Mouse (Mus musculus) embryonic facial prominence, embryonic 14.5 days (tissue): ENCODE measurements at regions not wholly inside any gene's neighbourhood (a gene's known extent, or its start where the extent isn't known, plus 50 kb on each side); places are given as distances from the start of the nearest gene placed in this dataset.
A peak's percentile ranks its signal among the peaks of the same experiment; 100 is the strongest.

Source experiments
- ATAC-seq: fragments of 200-750 bp; cut with Nextera tagmentation; 2 replicates; pipeline ENCODE4 v1.8.0; 2017; ENCODE audit warnings: low read depth, moderate number of reproducible peaks, moderate TSS enrichment
- DNase-seq: peaks from one replicate; pipeline ENCODE4 v3.0.0-alpha.2; 2015; ENCODE audit warnings: low spot score
- H3K27ac ChIP-seq: fragments of 300-500 bp; sonication (generic); replicated peaks from 2 replicates; pipeline ENCODE4 v1.5.1; 2014; ENCODE audit warnings: low read depth, mild to moderate bottlenecking, low read length, moderate library complexity
- H3K27me3 ChIP-seq: fragments of 300-500 bp; sonication (generic); replicated peaks from 2 replicates; pipeline ENCODE4 v1.6.1; 2014; ENCODE audit warnings: low read length; ENCODE audit not compliant: control insufficient read depth, insufficient read depth
- H3K36me3 ChIP-seq: fragments of 300-500 bp; sonication (generic); 2 replicates; pipeline ENCODE4 v1.6.1; 2014; ENCODE audit warnings: low read length, mixed read lengths; ENCODE audit not compliant: control insufficient read depth, insufficient read depth
- H3K4me1 ChIP-seq: fragments of 300-500 bp; sonication (generic); 2 replicates; pipeline ENCODE4 v1.6.1; 2014; ENCODE audit warnings: antibody characterized with exemption, low read length; ENCODE audit not compliant: control insufficient read depth, insufficient read depth
- H3K4me2 ChIP-seq: fragments of 300-500 bp; sonication (generic); 2 replicates; pipeline ENCODE4 v1.6.1; 2014; ENCODE audit warnings: low read depth, mild to moderate bottlenecking, low read length, moderate library complexity, mixed read lengths
- H3K4me3 ChIP-seq: fragments of 300-500 bp; sonication (generic); 2 replicates; pipeline ENCODE4 v1.5.1; 2014; ENCODE audit warnings: low read depth, mild to moderate bottlenecking, low read length
- H3K9ac ChIP-seq: fragments of 300-500 bp; sonication (generic); 2 replicates; pipeline ENCODE4 v1.6.1; 2014; ENCODE audit warnings: low read depth, mild to moderate bottlenecking, low read length, moderate library complexity, mixed read lengths
- H3K9me3 ChIP-seq: fragments of 300-500 bp; sonication (generic); 2 replicates; pipeline ENCODE4 v1.6.1; 2016; ENCODE audit warnings: low read length; ENCODE audit not compliant: control insufficient read depth
- WGBS: fragments of 180-500 bp; shearing (Covaris S2); extraction: QIAGEN DNeasy Blood & Tissue Kit; methylation state at CpG from one replicate; pipeline ENCODE4 v1.1.7; 2014; 5-methylcytosine and 5-hydroxymethylcytosine counted together

- no peak overlapping the region for H3K4me3 ChIP-seq
Observed at GRCm38 (mm10) chr3:35250092-35250749, 503.7 kb upstream of the Atp11b start.

DNA sequence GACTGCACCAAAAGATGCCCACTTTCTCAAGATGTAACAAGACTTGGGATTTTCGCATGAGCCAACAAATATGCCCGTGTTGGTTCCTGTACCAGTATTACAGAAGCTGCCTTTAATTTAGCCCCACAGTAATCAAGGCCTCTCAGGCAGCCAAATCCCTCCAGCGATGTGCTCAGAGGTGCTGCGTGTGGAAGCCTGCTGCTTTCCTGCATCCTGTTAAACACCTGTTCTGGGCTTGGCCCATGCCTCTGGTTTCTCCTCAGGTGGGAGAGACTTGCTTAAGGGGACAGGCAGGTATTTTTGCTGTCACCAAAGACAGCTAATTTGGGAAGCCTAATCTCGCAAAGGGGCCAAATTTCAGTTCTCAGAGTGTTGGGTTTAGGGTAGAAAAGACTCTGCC, 500.0 kb upstream of the Atp11b start:
- H3K36me3 ChIP-seq = no peaks in the 10 kb centered on the region
- H3K27me3 ChIP-seq = no peaks in the 10 kb centered on the region
- no peak overlapping the region for H3K4me2 ChIP-seq
- peak; percentile 78; the same call in 1 of the 2 replicates for ATAC-seq
- 0 out of 2 replicates have a peak, but pooled peaks cover 2% of the 10 kb centered on the region for H3K4me1 ChIP-seq
- no peak overlapping the region for H3K9ac ChIP-seq
- peak; percentile 80 for DNase-seq
- no peak overlapping the region for H3K4me3 ChIP-seq
- 48% methylated on average over 5 of the region's 5 CpGs for WGBS
- no peak overlapping the region for H3K27ac ChIP-seq
- no peaks in the 10 kb centered on the region for H3K9me3 ChIP-seq

More at GRCm38 (mm10) chr3:35250092-35250749, 503.7 kb upstream of the Atp11b start:
- no peak overlapping the region for H3K9ac ChIP-seq
- no peaks in the 10 kb centered on the region for H3K9me3 ChIP-seq
- no peaks in the 10 kb centered on the region for H3K36me3 ChIP-seq
- 73% methylated on average over 14 of the region's 14 CpGs for WGBS
- no peaks in the 10 kb centered on the region for H3K27me3 ChIP-seq
- H3K4me1 ChIP-seq = 0 out of 2 replicates have a peak, but pooled peaks cover 2% of the 10 kb centered on the region
- H3K4me2 ChIP-seq = no peak overlapping the region
- ATAC-seq (no peak), DNase-seq (no peak)
- H3K27ac ChIP-seq = no peak overlapping the region

- H3K4me1 ChIP-seq = no peaks in the 10 kb centered on the region
- H3K4me2 ChIP-seq = no peak overlapping the region
- DNase-seq = no peak
- no peak overlapping the region for H3K9ac ChIP-seq
- H3K27ac ChIP-seq = no peak overlapping the region
- no peaks in the 10 kb centered on the region for H3K36me3 ChIP-seq
- no peaks in the 10 kb centered on the region for H3K9me3 ChIP-seq
- no peak overlapping the region for H3K4me3 ChIP-seq
- no peak for ATAC-seq
- 72% methylated on average over 6 of the region's 6 CpGs for WGBS
- no peaks in the 10 kb centered on the region for H3K27me3 ChIP-seq
Observed at GRCm38 (mm10) chr3:35260936-35261335, 493.0 kb upstream of the Atp11b start.

- Histone ChIP-seq H3K4me1 (peaks cover 4% of the 10 kb centered on the region; the same call in 1 of the 2 replicates), H3K4me3 (no peak overlapping the region), H3K36me3 (no peaks in the 10 kb centered on the region), H3K9ac (no peak overlapping the region), H3K27me3 (no peaks in the 10 kb centered on the region), H3K27ac (no peak overlapping the region), H3K4me2 (no peak overlapping the region), H3K9me3 (no peaks in the 10 kb centered on the region)
- ATAC-seq (no peak), DNase-seq (peak; percentile 20)
- WGBS = 42% methylated on average over 4 of the region's 4 CpGs
Observed at GRCm38 (mm10) chr3:35268949-35269348, 485.0 kb upstream of the Atp11b start.

DNA sequence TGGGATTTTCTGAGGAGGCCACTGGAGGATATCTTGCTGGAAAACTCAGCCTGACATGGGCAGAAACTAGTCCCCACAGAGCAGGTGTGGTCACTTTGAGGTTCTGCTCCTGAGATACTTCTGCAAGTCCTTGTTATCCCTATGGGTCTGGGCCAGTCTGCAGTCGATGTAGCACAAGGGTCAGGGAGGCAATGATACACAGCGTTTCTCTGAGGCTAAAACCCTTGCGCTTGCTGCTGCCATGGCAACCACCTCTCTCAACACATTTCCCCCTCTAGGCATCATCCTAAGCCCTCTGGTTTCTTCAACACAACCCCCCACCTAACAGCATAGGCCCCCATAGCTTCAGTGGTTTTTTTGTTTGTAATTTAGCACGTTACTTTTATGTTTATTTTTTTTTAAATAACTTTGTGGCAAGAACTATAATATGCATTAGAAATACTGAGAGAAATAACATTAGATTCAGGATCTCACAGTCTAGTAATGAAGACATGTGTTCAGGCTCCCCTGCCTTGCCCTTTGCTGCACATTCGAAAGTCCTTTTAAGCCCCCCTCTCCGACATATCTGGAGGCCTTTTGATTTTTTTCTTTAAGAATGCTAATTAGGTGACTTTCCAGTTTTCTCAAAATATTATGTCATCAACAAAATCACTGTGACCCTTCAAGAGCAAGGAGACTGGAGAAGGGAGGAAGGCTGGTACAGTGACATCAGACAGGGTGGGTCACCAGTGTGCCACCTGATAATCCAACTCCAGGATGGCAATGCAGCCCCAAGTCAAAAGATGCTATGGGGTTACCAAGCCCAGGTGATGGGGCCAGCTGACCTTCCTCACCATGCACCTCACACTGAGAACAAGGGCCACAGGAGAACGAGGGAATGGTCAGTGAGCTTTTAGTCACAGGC, 483.7 kb upstream of the Atp11b start:
- 39% methylated on average over 7 of the region's 7 CpGs for WGBS
- ATAC-seq (no peak), DNase-seq (no peak)
- Histone ChIP-seq H3K4me3 (no peak overlapping the region), H3K4me2 (no peak overlapping the region), H3K9ac (no peak overlapping the region), H3K4me1 (peaks cover 4% of the 10 kb centered on the region; the same call in 1 of the 2 replicates), H3K36me3 (no peaks in the 10 kb centered on the region), H3K9me3 (no peaks in the 10 kb centered on the region), H3K27me3 (no peaks in the 10 kb centered on the region), H3K27ac (no peak overlapping the region)

DNA sequence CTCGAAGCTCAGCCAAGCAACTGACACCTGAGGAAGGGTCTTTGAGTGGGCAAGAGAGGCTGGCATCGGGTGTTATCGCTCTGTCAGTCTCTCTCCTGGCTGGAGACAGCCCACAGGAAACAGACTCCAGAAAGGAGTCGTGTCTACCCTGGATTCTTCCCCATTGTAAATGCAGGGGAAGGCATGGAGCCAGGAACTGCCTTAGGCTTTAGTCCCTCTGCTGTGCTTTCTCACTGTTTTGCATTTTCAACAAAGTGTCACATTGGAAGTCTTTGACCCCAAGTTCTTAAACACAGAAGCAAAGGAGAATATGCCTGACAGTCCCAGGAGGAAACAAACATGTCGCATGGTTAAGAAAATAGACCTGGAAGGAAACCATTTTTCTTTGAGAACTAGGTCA, 480.4 kb upstream of the Atp11b start:
- H3K4me3 ChIP-seq = no peak overlapping the region
- H3K27ac ChIP-seq = no peak overlapping the region
- H3K9ac ChIP-seq = no peak overlapping the region
- DNase-seq = peak; percentile 26
- no peaks in the 10 kb centered on the region for H3K9me3 ChIP-seq
- 31% methylated on average over 5 of the region's 5 CpGs for WGBS
- H3K36me3 ChIP-seq = no peaks in the 10 kb centered on the region
- H3K27me3 ChIP-seq = no peaks in the 10 kb centered on the region
- no peak for ATAC-seq
- H3K4me2 ChIP-seq = no peak overlapping the region
- H3K4me1 ChIP-seq = peaks cover 4% of the 10 kb centered on the region; the same call in 1 of the 2 replicates

DNA sequence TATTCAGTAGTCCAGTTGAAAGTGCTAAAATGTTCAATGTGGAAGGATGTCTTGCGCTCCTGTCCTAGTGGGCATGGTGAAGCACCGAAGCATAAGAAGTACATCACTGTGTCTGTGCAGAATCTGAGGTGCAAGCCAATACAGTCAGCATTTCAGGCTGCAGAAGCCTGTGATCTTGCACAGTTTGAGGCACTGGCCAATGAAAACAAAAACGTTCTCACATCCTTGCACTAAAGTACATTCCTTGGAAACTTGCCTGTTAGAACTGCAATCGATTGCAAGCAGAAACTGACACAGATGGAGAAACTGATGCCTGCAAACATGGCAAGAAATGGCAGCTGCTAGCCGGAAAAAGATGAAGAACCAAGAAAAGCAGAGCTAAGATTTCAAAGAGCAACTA, 472.9 kb upstream of the Atp11b start:
- peak; percentile 61 for DNase-seq
- Histone ChIP-seq H3K9ac (no peak overlapping the region), H3K4me3 (no peak overlapping the region), H3K9me3 (no peaks in the 10 kb centered on the region), H3K4me1 (no peaks in the 10 kb centered on the region), H3K27ac (no peak overlapping the region), H3K27me3 (no peaks in the 10 kb centered on the region), H3K4me2 (no peak overlapping the region), H3K36me3 (no peaks in the 10 kb centered on the region)
- ATAC-seq = no peak
- 43% methylated on average over 5 of the region's 5 CpGs for WGBS

GRCm38 (mm10) chr3:35282106-35282505, 471.8 kb upstream of the Atp11b start:
- Histone ChIP-seq H3K9me3 (no peaks in the 10 kb centered on the region), H3K4me2 (no peak overlapping the region), H3K27ac (no peak overlapping the region), H3K4me3 (no peak overlapping the region), H3K9ac (no peak overlapping the region), H3K36me3 (no peaks in the 10 kb centered on the region), H3K4me1 (no peaks in the 10 kb centered on the region), H3K27me3 (no peaks in the 10 kb centered on the region)
- no peak for ATAC-seq
- 77% methylated on average over 2 of the region's 2 CpGs for WGBS
- DNase-seq = no peak
